Mouse (Mus musculus) myocyte (in vitro differentiated cells): ENCODE results near the gene Cd9. TPM values are rescaled to one million over a fixed set of nuclear protein-coding genes. Genes with fewer than 3 reads are reported as not detected.

Experiments used
- H3K27me3 ChIP-seq: one replicate; pipeline ENCODE4 v1.6.1; 2011; ENCODE audit not compliant: control insufficient read depth, insufficient read depth, insufficient read length
- H3K36me3 ChIP-seq: one replicate; pipeline ENCODE4 v1.6.1; 2011; ENCODE audit not compliant: control insufficient read depth, insufficient read depth
- H3K4me2 ChIP-seq: one replicate; pipeline ENCODE4 v1.6.1; 2011; ENCODE audit warnings: low read depth, control low read depth
- H3K4me3 ChIP-seq: one replicate; pipeline ENCODE4 v1.5.1; 2011; ENCODE audit warnings: mild to moderate bottlenecking, control low read depth, moderate library complexity
- H3K79me2 ChIP-seq: one replicate; pipeline ENCODE4 v1.6.1; 2011; ENCODE audit not compliant: control insufficient read depth, insufficient read depth
- H3ac ChIP-seq: one replicate; pipeline ENCODE4 v1.6.1; 2011; ENCODE audit not compliant: control insufficient read depth, insufficient read length
- CEBPB ChIP-seq: IDR thresholded peaks from 2 replicates; pipeline ENCODE4 v1.6.1; 2011; ENCODE audit warnings: mild to moderate bottlenecking, moderate library complexity; ENCODE audit not compliant: poor library complexity, insufficient read depth, severe bottlenecking
- E2F4 ChIP-seq: IDR thresholded peaks from one replicate; pipeline ENCODE4 v1.6.1; 2011; ENCODE audit warnings: mild to moderate bottlenecking, control low read depth, moderate library complexity; ENCODE audit not compliant: insufficient read depth
- MAX ChIP-seq: IDR thresholded peaks from one replicate; pipeline ENCODE4 v1.6.1; 2011; ENCODE audit warnings: low read depth, mild to moderate bottlenecking, control low read depth
- MYOD1 ChIP-seq, 3 experiments: IDR thresholded peaks; one replicate each; pipeline ENCODE4 v1.6.1; 2011; ENCODE audit warnings: control low read depth in 2 of 3, low read depth in 2 of 3, mild to moderate bottlenecking in 2 of 3, moderate library complexity in 1 of 3; ENCODE audit not compliant: insufficient read length in 2 of 3, control insufficient read depth in 1 of 3
- MYOG ChIP-seq, 3 experiments: IDR thresholded peaks; one replicate each; pipeline ENCODE4 v1.6.1; 2011; ENCODE audit warnings: control low read depth in 2 of 3, low read depth in 2 of 3, mild to moderate bottlenecking in 2 of 3; ENCODE audit not compliant: insufficient read length in 2 of 3, control insufficient read depth in 1 of 3, insufficient read depth in 1 of 3
- POLR2A ChIP-seq: IDR thresholded peaks from one replicate; pipeline ENCODE4 v1.6.1; 2011; ENCODE audit warnings: low read depth, mild to moderate bottlenecking, control low read depth, moderate library complexity; ENCODE audit not compliant: insufficient read length
- POLR2AphosphoS2 ChIP-seq: IDR thresholded peaks from one replicate; pipeline ENCODE4 v1.6.1; 2011; ENCODE audit warnings: low read depth, control low read depth; ENCODE audit not compliant: insufficient read length
- REST ChIP-seq: IDR thresholded peaks from one replicate; pipeline ENCODE4 v1.6.1; 2011; ENCODE audit warnings: mild to moderate bottlenecking, control low read depth, moderate library complexity; ENCODE audit not compliant: insufficient read depth, insufficient read length
- SRF ChIP-seq: IDR thresholded peaks from one replicate; pipeline ENCODE4 v1.6.1; 2011; ENCODE audit warnings: low read depth; ENCODE audit not compliant: control insufficient read depth, insufficient read length
- TCF12 ChIP-seq: IDR thresholded peaks from one replicate; pipeline ENCODE4 v1.6.1; 2011; ENCODE audit warnings: mild to moderate bottlenecking, control low read depth; ENCODE audit not compliant: poor library complexity, insufficient read depth, severe bottlenecking
- TCF3 ChIP-seq: IDR thresholded peaks from one replicate; pipeline ENCODE4 v1.6.1; 2011; ENCODE audit warnings: low read depth, control low read depth; ENCODE audit not compliant: insufficient read length
- USF1 ChIP-seq: IDR thresholded peaks from one replicate; pipeline ENCODE4 v1.6.1; 2011; ENCODE audit warnings: low read depth, mild to moderate bottlenecking, control low read depth, moderate library complexity
- polyA plus RNA-seq: library from polyadenylated mRNA; unstranded; fragments of >200 nt; fragmentation: generic; extraction: Trizol; gene quantifications from one replicate; pipeline ENCODE4 v1.2.1, GENCODE M21; 2012; ENCODE audit warnings: missing spikeins

The Cd9 gene
- polyA plus RNA-seq, 1 experiment = 216 TPM

- no peak overlapping the region for H3K4me3 ChIP-seq
- no peak for TF ChIP-seq USF1
- no peak for TF ChIP-seq E2F4
- TF ChIP-seq POLR2A = no peak
- no peak for TF ChIP-seq TCF3
- no peak for TF ChIP-seq MYOG (IDR thresholded peaks at IDR 0.05; ENCODE audit: control insufficient read depth in 1 of 3, insufficient read depth in 1 of 3, insufficient read length in 2 of 3, low read depth in 2 of 3)
- no peak for TF ChIP-seq MYOD1 (IDR thresholded peaks at IDR 0.05; ENCODE audit: control insufficient read depth in 1 of 3, insufficient read length in 2 of 3, low read depth in 2 of 3)
- TF ChIP-seq SRF = no peak
- no peaks in the 10 kb centered on the region for H3K27me3 ChIP-seq
- no peaks in the 10 kb centered on the region for H3K79me2 ChIP-seq
- H3K36me3 ChIP-seq = no peaks in the 10 kb centered on the region
- no peak overlapping the region for H3ac ChIP-seq
- no peak overlapping the region for H3K4me2 ChIP-seq
Observed at GRCm38 (mm10) chr6:125503186-125503802, 8.7 kb upstream of the Cd9 start.

- no peak overlapping the region for H3K4me3 ChIP-seq
- H3K4me2 ChIP-seq = no peak overlapping the region
- H3K36me3 ChIP-seq = no peaks in the 10 kb centered on the region
- peaks cover 12% of the 10 kb centered on the region for H3K79me2 ChIP-seq
- peak; percentile 40 for TF ChIP-seq USF1
- no peak for TF ChIP-seq MAX
- no peaks in the 10 kb centered on the region for H3K27me3 ChIP-seq
- H3ac ChIP-seq = no peak overlapping the region
Observed at GRCm38 (mm10) chr6:125498062-125498461, 3.5 kb upstream of the Cd9 start.

GRCm38 (mm10) chr6:125496417-125496816 lies 1.8 kb upstream of the Cd9 start:
- H3K27me3 ChIP-seq = no peaks in the 10 kb centered on the region

GRCm38 (mm10) chr6:125495361-125495760 lies 770 bp upstream of the Cd9 start:
- Histone ChIP-seq H3K27me3 (no peaks in the 10 kb centered on the region), H3K4me2 (no peak overlapping the region), H3K36me3 (no peaks in the 10 kb centered on the region), H3ac (no peak overlapping the region), H3K79me2 (peaks cover 38% of the 10 kb centered on the region), H3K4me3 (peak overlapping the region; percentile 83)
- TF ChIP-seq MYOD1 (IDR thresholded peaks at IDR 0.05; ENCODE audit: control insufficient read depth in 1 of 3, insufficient read length in 2 of 3, low read depth in 2 of 3) (no peak), POLR2A (no peak), TCF12 (no peak), MAX (no peak)

More at GRCm38 (mm10) chr6:125496417-125496816, 1.8 kb upstream of the Cd9 start:
- Histone ChIP-seq H3K4me2 (no peak overlapping the region), H3K79me2 (peaks cover 28% of the 10 kb centered on the region), H3ac (no peak overlapping the region), H3K36me3 (no peaks in the 10 kb centered on the region), H3K4me3 (no peak overlapping the region)
- TF ChIP-seq SRF = no peak
- no peak for TF ChIP-seq POLR2AphosphoS2

- H3K4me3 ChIP-seq = peak overlapping the region; percentile 83
- peak overlapping the region; percentile 83 for H3K4me2 ChIP-seq
- peaks cover 60% of the 10 kb centered on the region for H3K79me2 ChIP-seq
- no peaks in the 10 kb centered on the region for H3K27me3 ChIP-seq
- no peak for TF ChIP-seq MYOG (IDR thresholded peaks at IDR 0.05; ENCODE audit: control insufficient read depth in 1 of 3, insufficient read depth in 1 of 3, insufficient read length in 2 of 3, low read depth in 2 of 3)
- no peak for TF ChIP-seq TCF3
- TF ChIP-seq USF1 = no peak
- no peak for TF ChIP-seq REST
- peak; percentile 29 for TF ChIP-seq POLR2A
- no peak for TF ChIP-seq SRF
- TF ChIP-seq CEBPB = peak; percentile 78
- no peak for TF ChIP-seq MAX
- TF ChIP-seq POLR2AphosphoS2 = peak; percentile 36
- TF ChIP-seq MYOD1 (IDR thresholded peaks at IDR 0.05; ENCODE audit: control insufficient read depth in 1 of 3, insufficient read length in 2 of 3, low read depth in 2 of 3) = no peak
- no peak for TF ChIP-seq E2F4
- TF ChIP-seq TCF12 = no peak
- no peaks in the 10 kb centered on the region for H3K36me3 ChIP-seq
- no peak overlapping the region for H3ac ChIP-seq
Observed at GRCm38 (mm10) chr6:125493147-125493546, 1.4 kb downstream of the Cd9 start.
